1 mouse cellular context compared by ENCODE assay signal in the genomic region with DNA sequence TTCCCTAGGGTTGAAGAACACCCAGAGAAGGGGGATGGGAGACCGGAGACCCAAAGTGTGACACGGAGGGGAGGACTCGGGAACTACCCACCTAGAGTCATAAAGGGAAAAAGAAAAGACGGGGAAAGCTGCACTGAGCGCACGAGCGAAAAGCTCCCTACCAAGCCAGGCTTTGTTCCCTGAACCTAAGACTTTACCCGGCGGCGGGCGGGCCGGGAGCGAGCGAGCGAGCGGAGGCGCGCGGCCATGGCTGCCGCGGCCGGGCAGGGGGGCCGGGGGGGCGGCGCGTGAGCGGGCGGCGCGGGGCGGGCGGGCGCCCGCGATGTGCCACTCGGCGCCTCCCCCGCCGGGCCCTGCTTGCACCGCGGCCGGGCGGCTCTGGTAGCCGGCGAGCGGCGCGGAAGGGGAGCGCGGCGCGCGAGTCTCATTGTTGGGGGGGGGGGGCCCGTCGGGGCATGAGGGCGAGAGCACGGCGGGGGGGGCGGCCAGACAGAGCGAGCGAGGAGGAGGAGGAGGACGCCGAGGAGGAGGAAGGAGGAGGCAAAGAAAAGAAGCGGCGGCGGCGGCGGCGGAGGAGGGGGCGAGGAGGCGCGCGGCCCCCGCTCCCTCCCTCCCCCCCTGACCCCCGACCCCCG.
TF ChIP-seq lines count a peak whose summit lies in the region.

Gene Mllt6 (plus strand): TSS at position 522 of the 635 bp plus-strand sequence.

TF ChIP-seq in CH12.LX, 34 proteins besides CTCF, POLR2A, EP300 and RAD21 (continued from another document):
- TF ChIP-seq ZMIZ1 (IDR thresholded peaks at IDR 0.05; ENCODE audit: low read depth, low read length) (peak; percentile 49; the same call in 1 of the 2 replicates), ZKSCAN1 (IDR thresholded peaks at IDR 0.05; ENCODE audit: borderline replicate concordance, low read depth, low read length) (no peak)
